Mouse (Mus musculus): ENCODE measurements around the gene Crtc1. TPM values are rescaled to one million over a fixed set of nuclear protein-coding genes. Genes with fewer than 3 reads are reported as not detected.

Gene Crtc1
- polyA plus RNA-seq, 1 experiment from 2014 or later = 13.6 TPM

DNA sequence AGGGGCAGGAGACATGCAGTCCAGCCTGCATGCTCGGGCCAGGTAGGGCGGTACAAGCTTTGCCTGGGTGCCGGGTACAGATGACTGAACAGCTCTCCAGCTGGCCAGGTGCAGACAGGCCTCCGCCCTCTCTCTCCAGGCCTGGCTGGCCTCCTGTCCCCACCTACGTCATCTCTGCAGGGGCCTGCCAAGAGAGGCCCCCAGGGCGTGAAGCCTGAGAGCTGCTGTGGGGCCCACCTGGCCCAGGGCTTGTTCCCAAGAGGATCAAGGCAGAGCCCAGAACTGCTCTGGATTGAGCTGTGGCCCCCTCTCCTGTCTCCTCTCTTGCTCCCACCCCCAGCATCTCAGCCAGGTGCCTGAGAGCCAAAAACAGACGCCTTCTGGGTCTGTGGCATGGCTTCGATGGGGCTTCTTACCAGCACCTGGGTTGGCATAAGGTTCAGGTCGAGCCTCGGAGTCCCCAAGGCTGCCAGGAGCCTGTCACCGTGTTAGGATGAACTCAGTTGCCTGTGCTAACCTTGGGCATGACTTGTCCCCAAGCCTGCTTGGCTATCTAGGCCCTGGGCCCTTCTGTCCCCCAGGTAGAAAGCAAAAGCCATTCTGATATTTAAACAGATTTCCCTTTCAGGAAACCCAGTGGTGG is 32.8 kb downstream of the Crtc1 start:
- Histone ChIP-seq H3K9ac (ENCODE audit: low read depth, low read length) (no peak overlapping the region), H3K4me2 (ENCODE audit: low read length) (no peak overlapping the region), H3K27ac (no peak overlapping the region), H3K27me3 (ENCODE audit: insufficient read depth, low read length) (no peaks in the 10 kb centered on the region), H3K36me3 (ENCODE audit: insufficient read depth, low read length) (no peaks in the 10 kb centered on the region), H3K4me1 (replicated peaks; ENCODE audit: insufficient read depth, low read length) (no peaks in the 10 kb centered on the region; the same call in none of the 2 replicates), H3K9me3 (replicated peaks; ENCODE audit: low read length) (no peaks in the 10 kb centered on the region), H3K4me3 (replicated peaks; ENCODE audit: low read depth, low read length) (no peak overlapping the region)
- ATAC-seq (replicated peaks; ENCODE audit: low FRiP score, low read depth) (peak; percentile 80), DNase-seq (ENCODE audit: low spot score) (peak; percentile 37)
- no peak for TF ChIP-seq CTCF (IDR thresholded peaks at IDR 0.05; ENCODE audit: low read depth)
- WGBS = 72% methylated on average over 11 of the region's 11 CpGs

DNA sequence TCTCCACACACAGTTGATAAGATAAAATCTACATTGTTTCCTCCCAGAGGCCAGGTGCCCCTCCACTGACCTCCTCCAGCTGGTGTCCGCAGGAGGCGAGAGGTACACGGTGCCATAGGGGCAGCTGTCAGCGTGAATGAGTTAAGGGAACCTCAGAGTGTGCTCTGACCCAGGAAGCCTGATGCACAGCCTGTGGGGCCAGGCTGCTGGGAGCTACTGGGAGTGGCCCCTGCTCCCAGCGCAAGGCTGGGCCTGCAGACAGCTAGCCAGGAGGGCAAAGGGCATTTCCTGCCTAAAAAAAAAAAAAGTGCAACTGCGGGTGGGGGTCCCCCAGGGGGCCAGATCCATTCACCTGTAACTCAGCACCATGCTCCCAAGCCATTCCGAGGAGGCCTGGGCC is 34.2 kb downstream of the Crtc1 start:
- Histone ChIP-seq H3K9me3 (replicated peaks; ENCODE audit: low read length) (no peaks in the 10 kb centered on the region), H3K9ac (ENCODE audit: low read depth, low read length) (no peak overlapping the region), H3K27ac (no peak overlapping the region), H3K4me3 (replicated peaks; ENCODE audit: low read depth, low read length) (no peak overlapping the region), H3K36me3 (ENCODE audit: insufficient read depth, low read length) (peaks cover 2% of the 10 kb centered on the region; the same call in 1 of the 2 replicates), H3K4me2 (ENCODE audit: low read length) (no peak overlapping the region), H3K4me1 (replicated peaks; ENCODE audit: insufficient read depth, low read length) (no peaks in the 10 kb centered on the region; the same call in none of the 2 replicates), H3K27me3 (ENCODE audit: insufficient read depth, low read length) (no peaks in the 10 kb centered on the region)
- DNase-seq (ENCODE audit: low spot score) = no peak
- no peak for TF ChIP-seq CTCF (IDR thresholded peaks at IDR 0.05; ENCODE audit: low read depth)
- no peak for ATAC-seq (replicated peaks; ENCODE audit: low FRiP score, low read depth)
- WGBS = 14% methylated on average over 7 of the region's 7 CpGs

- Histone ChIP-seq H3K9me3 (replicated peaks; ENCODE audit: low read length) (no peaks in the 10 kb centered on the region), H3K9ac (ENCODE audit: low read depth, low read length) (no peak overlapping the region), H3K27me3 (ENCODE audit: insufficient read depth, low read length) (no peaks in the 10 kb centered on the region), H3K4me2 (ENCODE audit: low read length) (no peak overlapping the region), H3K4me3 (replicated peaks; ENCODE audit: low read depth, low read length) (no peak overlapping the region), H3K27ac (no peak overlapping the region), H3K36me3 (ENCODE audit: insufficient read depth, low read length) (peaks cover 4% of the 10 kb centered on the region; the same call in 1 of the 2 replicates), H3K4me1 (replicated peaks; ENCODE audit: insufficient read depth, low read length) (no peaks in the 10 kb centered on the region; the same call in none of the 2 replicates)
- ATAC-seq (replicated peaks; ENCODE audit: low FRiP score, low read depth) (no peak), DNase-seq (ENCODE audit: low spot score) (no peak)
- peak; percentile 27; the same call in 1 of the 2 replicates for TF ChIP-seq CTCF (IDR thresholded peaks at IDR 0.05; ENCODE audit: low read depth)
- 97% methylated on average over 3 of the region's 3 CpGs for WGBS
Measured at GRCm38 (mm10) chr8:70404212-70404611, 35.2 kb downstream of the Crtc1 start.

DNA sequence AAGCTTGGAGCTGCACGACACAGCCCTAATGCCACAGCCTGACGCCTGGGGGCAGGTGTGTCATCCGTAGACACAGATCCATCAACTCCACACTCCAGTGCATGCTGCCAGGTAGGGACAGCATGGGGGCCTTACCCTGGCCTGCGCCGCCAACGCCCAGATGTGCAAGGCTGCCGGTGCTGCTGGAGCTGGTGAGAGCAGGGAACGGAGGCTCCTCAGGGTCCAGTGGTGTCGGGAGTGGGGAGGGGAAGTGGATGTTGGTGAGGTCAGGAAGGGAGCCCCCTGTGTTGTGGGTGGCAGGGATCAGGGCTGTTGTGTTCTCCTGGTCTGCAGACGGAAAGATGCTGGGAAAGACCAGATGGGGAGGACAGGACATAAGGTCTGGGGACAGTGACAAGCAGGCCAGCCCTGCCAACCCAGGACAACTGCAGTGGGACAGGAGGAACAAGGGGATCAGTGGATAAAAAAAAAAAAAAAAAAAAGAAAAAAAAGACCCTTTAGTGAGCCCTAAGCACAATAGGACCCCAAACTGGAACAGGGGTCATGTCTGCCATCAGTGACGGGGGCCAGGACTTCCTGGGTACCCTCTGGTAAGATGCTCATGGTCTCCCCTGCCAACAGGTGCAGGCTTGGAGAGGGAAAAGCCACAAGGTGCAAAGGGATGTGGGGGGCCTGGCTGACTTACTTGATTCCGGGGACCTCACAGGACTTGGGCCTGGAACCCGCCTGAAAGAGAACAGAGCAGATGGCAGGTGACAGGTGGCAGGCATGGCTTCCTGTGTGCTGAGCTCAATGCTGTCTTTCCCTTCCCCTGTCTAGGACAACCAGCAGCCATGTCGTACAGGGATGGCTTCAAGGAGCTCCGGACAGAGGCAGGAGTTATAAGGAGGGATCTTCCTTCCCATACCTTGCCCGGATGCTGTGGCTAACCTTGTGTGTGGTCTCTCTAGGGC is 41.5 kb downstream of the Crtc1 start:
- ATAC-seq (replicated peaks; ENCODE audit: low FRiP score, low read depth) (no peak), DNase-seq (ENCODE audit: low spot score) (no peak)
- no peaks in the 10 kb centered on the region for H3K4me1 ChIP-seq (replicated peaks; ENCODE audit: insufficient read depth, low read length)
- no peaks in the 10 kb centered on the region for H3K9me3 ChIP-seq (replicated peaks; ENCODE audit: low read length)
- no peaks in the 10 kb centered on the region for H3K27me3 ChIP-seq (ENCODE audit: insufficient read depth, low read length)
- peaks cover 4% of the 10 kb centered on the region; the same call in 1 of the 2 replicates for H3K36me3 ChIP-seq (ENCODE audit: insufficient read depth, low read length)
- H3K27ac ChIP-seq = no peak overlapping the region
- WGBS = 87% methylated on average over 16 of the region's 16 CpGs
- no peak overlapping the region for H3K9ac ChIP-seq (ENCODE audit: low read depth, low read length)
- TF ChIP-seq CTCF (IDR thresholded peaks at IDR 0.05; ENCODE audit: low read depth) = no peak
- no peak overlapping the region for H3K4me3 ChIP-seq (replicated peaks; ENCODE audit: low read depth, low read length)
- H3K4me2 ChIP-seq (ENCODE audit: low read length) = no peak overlapping the region

DNA sequence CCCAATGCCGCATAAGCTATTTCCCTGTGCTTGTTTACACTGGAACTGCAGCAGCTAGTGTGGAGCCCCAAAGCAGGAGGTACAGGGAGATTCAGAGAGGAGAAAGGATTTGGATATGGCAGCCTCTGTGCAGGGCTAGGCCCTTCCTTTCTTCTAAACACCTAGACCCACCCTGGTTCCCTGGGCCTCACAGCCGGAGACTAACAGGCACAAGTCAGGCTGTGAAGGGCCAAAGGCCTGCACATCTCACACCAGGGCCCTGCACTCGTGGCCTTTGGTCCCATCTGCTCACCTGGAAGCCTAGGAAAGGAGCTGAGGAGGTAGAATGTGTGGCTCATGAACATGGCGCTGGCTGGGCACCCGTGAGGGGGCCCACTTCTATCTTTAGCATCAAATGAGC is 43.2 kb downstream of the Crtc1 start:
- Histone ChIP-seq H3K9me3 (replicated peaks; ENCODE audit: low read length) (no peaks in the 10 kb centered on the region), H3K27ac (no peak overlapping the region), H3K4me2 (ENCODE audit: low read length) (no peak overlapping the region), H3K36me3 (ENCODE audit: insufficient read depth, low read length) (peaks cover 8% of the 10 kb centered on the region), H3K27me3 (ENCODE audit: insufficient read depth, low read length) (no peaks in the 10 kb centered on the region), H3K4me1 (replicated peaks; ENCODE audit: insufficient read depth, low read length) (no peaks in the 10 kb centered on the region), H3K4me3 (replicated peaks; ENCODE audit: low read depth, low read length) (no peak overlapping the region), H3K9ac (ENCODE audit: low read depth, low read length) (no peak overlapping the region)
- TF ChIP-seq CTCF (IDR thresholded peaks at IDR 0.05; ENCODE audit: low read depth) = no peak
- no peak for DNase-seq (ENCODE audit: low spot score)
- no peak for ATAC-seq (replicated peaks; ENCODE audit: low FRiP score, low read depth)
- WGBS = 83% methylated on average over 5 of the region's 5 CpGs

- DNase-seq (ENCODE audit: low spot score) (no peak), ATAC-seq (replicated peaks; ENCODE audit: low FRiP score, low read depth) (no peak; the same call in 1 of the 2 replicates)
- H3K36me3 ChIP-seq (ENCODE audit: insufficient read depth, low read length) = peaks cover 12% of the 10 kb centered on the region
- 71% methylated on average over 5 of the region's 5 CpGs for WGBS
- no peak overlapping the region for H3K4me3 ChIP-seq (replicated peaks; ENCODE audit: low read depth, low read length)
- no peak for TF ChIP-seq CTCF (IDR thresholded peaks at IDR 0.05; ENCODE audit: low read depth)
- no peaks in the 10 kb centered on the region for H3K9me3 ChIP-seq (replicated peaks; ENCODE audit: low read length)
- no peaks in the 10 kb centered on the region for H3K27me3 ChIP-seq (ENCODE audit: insufficient read depth, low read length)
- H3K27ac ChIP-seq = no peak overlapping the region
- no peak overlapping the region for H3K4me2 ChIP-seq (ENCODE audit: low read length)
- no peak overlapping the region for H3K9ac ChIP-seq (ENCODE audit: low read depth, low read length)
- no peaks in the 10 kb centered on the region for H3K4me1 ChIP-seq (replicated peaks; ENCODE audit: insufficient read depth, low read length)
Measured at GRCm38 (mm10) chr8:70395649-70396048, 43.7 kb downstream of the Crtc1 start.

All from kidney, postnatal 0 days (tissue).